Mouse (Mus musculus): ENCODE measurements at regions not wholly inside any gene's neighbourhood (a gene's known extent, or its start where the extent isn't known, plus 50 kb on each side); places are given as distances from the start of the nearest gene placed in this dataset.

GRCm38 (mm10) chr16:76529613-76530012 lies 156.0 kb upstream of the Nrip1 start:
- in situ Hi-C loops (cut with MboI; ENCODE audit: low sequenced_read_pairs in 2 of 2, unreplicated experiment in 2 of 2) = no loop called here
- no peak overlapping the region for H3K27ac ChIP-seq (ENCODE audit: insufficient read depth, low read depth, low read length, poor library complexity, severe bottlenecking)
- TF ChIP-seq CHD2 (IDR thresholded peaks at IDR 0.05; ENCODE audit: low read depth, low read length) (no peak), MAFK (IDR thresholded peaks at IDR 0.05; ENCODE audit: insufficient read depth, low read depth, low read length) (no peak), ZNF384 (IDR thresholded peaks at IDR 0.05; ENCODE audit: low read depth, low read length) (no peak), ZC3H11A (IDR thresholded peaks at IDR 0.05; ENCODE audit: borderline replicate concordance, low read depth, low read length) (no peak), HCFC1 (IDR thresholded peaks at IDR 0.05; ENCODE audit: borderline replicate concordance, insufficient read depth, low read length) (no peak)
- no peak overlapping the region for H3K9ac ChIP-seq (ENCODE audit: insufficient read depth, low read depth, low read length, poor library complexity, severe bottlenecking)
- no peaks in the 10 kb centered on the region for H3K4me1 ChIP-seq (ENCODE audit: control insufficient read depth in 2 of 2, insufficient read depth in 2 of 2, low read length in 2 of 2, poor library complexity in 1 of 2)
- H3K36me3 ChIP-seq (ENCODE audit: control insufficient read depth, insufficient read depth, low read length, poor library complexity, severe bottlenecking) = no peaks in the 10 kb centered on the region
- peaks cover 6% of the 10 kb centered on the region; the same call in 1 of the 2 replicates for H3K9me3 ChIP-seq (ENCODE audit: control insufficient read depth, insufficient read depth, low read depth, low read length)
- DNase-seq (ENCODE audit: low read depth, low spot score) = no peak
- H3K4me3 ChIP-seq (ENCODE audit: insufficient read depth in 1 of 2, low read depth in 1 of 2, low read length in 2 of 2, poor library complexity in 1 of 2, severe bottlenecking in 1 of 2) = no peak overlapping the region

- Histone ChIP-seq H3K27ac (ENCODE audit: insufficient read depth, low read depth, low read length, poor library complexity, severe bottlenecking) (no peak overlapping the region), H3K36me3 (ENCODE audit: control insufficient read depth, insufficient read depth, low read length, poor library complexity, severe bottlenecking) (no peaks in the 10 kb centered on the region), H3K4me3 (ENCODE audit: insufficient read depth in 1 of 2, low read depth in 1 of 2, low read length in 2 of 2, poor library complexity in 1 of 2, severe bottlenecking in 1 of 2) (no peak overlapping the region), H3K9ac (ENCODE audit: insufficient read depth, low read depth, low read length, poor library complexity, severe bottlenecking) (no peak overlapping the region), H3K4me1 (ENCODE audit: control insufficient read depth in 2 of 2, insufficient read depth in 2 of 2, low read length in 2 of 2, poor library complexity in 1 of 2) (no peaks in the 10 kb centered on the region), H3K9me3 (ENCODE audit: control insufficient read depth, insufficient read depth, low read depth, low read length) (peaks cover 6% of the 10 kb centered on the region; the same call in 1 of the 2 replicates)
- no peak for TF ChIP-seq HCFC1 (IDR thresholded peaks at IDR 0.05; ENCODE audit: borderline replicate concordance, insufficient read depth, low read length)
- no peak for TF ChIP-seq MAFK (IDR thresholded peaks at IDR 0.05; ENCODE audit: insufficient read depth, low read depth, low read length)
- no peak for TF ChIP-seq ZNF384 (IDR thresholded peaks at IDR 0.05; ENCODE audit: low read depth, low read length)
- TF ChIP-seq CHD2 (IDR thresholded peaks at IDR 0.05; ENCODE audit: low read depth, low read length) = no peak
- TF ChIP-seq ZC3H11A (IDR thresholded peaks at IDR 0.05; ENCODE audit: borderline replicate concordance, low read depth, low read length) = no peak
- in situ Hi-C loops (cut with MboI; ENCODE audit: low sequenced_read_pairs in 2 of 2, unreplicated experiment in 2 of 2) = no loop called here
- DNase-seq (ENCODE audit: low read depth, low spot score) = no peak
Observed at GRCm38 (mm10) chr16:76527106-76527949, 153.7 kb upstream of the Nrip1 start.

GRCm38 (mm10) chr16:76525563-76525962 lies 151.9 kb upstream of the Nrip1 start:
- Histone ChIP-seq H3K27ac (ENCODE audit: insufficient read depth, low read depth, low read length, poor library complexity, severe bottlenecking) (no peak overlapping the region), H3K4me3 (ENCODE audit: insufficient read depth in 1 of 2, low read depth in 1 of 2, low read length in 2 of 2, poor library complexity in 1 of 2, severe bottlenecking in 1 of 2) (no peak overlapping the region), H3K9ac (ENCODE audit: insufficient read depth, low read depth, low read length, poor library complexity, severe bottlenecking) (no peak overlapping the region), H3K36me3 (ENCODE audit: control insufficient read depth, insufficient read depth, low read length, poor library complexity, severe bottlenecking) (no peaks in the 10 kb centered on the region), H3K9me3 (ENCODE audit: control insufficient read depth, insufficient read depth, low read depth, low read length) (peaks cover 6% of the 10 kb centered on the region; the same call in 1 of the 2 replicates), H3K4me1 (ENCODE audit: control insufficient read depth in 2 of 2, insufficient read depth in 2 of 2, low read length in 2 of 2, poor library complexity in 1 of 2) (no peaks in the 10 kb centered on the region)
- in situ Hi-C loops (cut with MboI; ENCODE audit: low sequenced_read_pairs in 2 of 2, unreplicated experiment in 2 of 2) = no loop called here
- TF ChIP-seq HCFC1 (IDR thresholded peaks at IDR 0.05; ENCODE audit: borderline replicate concordance, insufficient read depth, low read length) = no peak
- no peak for TF ChIP-seq ZC3H11A (IDR thresholded peaks at IDR 0.05; ENCODE audit: borderline replicate concordance, low read depth, low read length)
- TF ChIP-seq ZNF384 (IDR thresholded peaks at IDR 0.05; ENCODE audit: low read depth, low read length) = no peak
- no peak for TF ChIP-seq CHD2 (IDR thresholded peaks at IDR 0.05; ENCODE audit: low read depth, low read length)
- no peak for TF ChIP-seq MAFK (IDR thresholded peaks at IDR 0.05; ENCODE audit: insufficient read depth, low read depth, low read length)
- no peak for DNase-seq (ENCODE audit: low read depth, low spot score)

- Histone ChIP-seq H3K4me1 (ENCODE audit: control insufficient read depth in 2 of 2, insufficient read depth in 2 of 2, low read length in 2 of 2, poor library complexity in 1 of 2) (no peaks in the 10 kb centered on the region), H3K4me3 (ENCODE audit: insufficient read depth in 1 of 2, low read depth in 1 of 2, low read length in 2 of 2, poor library complexity in 1 of 2, severe bottlenecking in 1 of 2) (no peak overlapping the region), H3K9me3 (ENCODE audit: control insufficient read depth, insufficient read depth, low read depth, low read length) (peaks cover 4% of the 10 kb centered on the region; the same call in 1 of the 2 replicates), H3K9ac (ENCODE audit: insufficient read depth, low read depth, low read length, poor library complexity, severe bottlenecking) (no peak overlapping the region), H3K27ac (ENCODE audit: insufficient read depth, low read depth, low read length, poor library complexity, severe bottlenecking) (no peak overlapping the region), H3K36me3 (ENCODE audit: control insufficient read depth, insufficient read depth, low read length, poor library complexity, severe bottlenecking) (no peaks in the 10 kb centered on the region)
- TF ChIP-seq CHD2 (IDR thresholded peaks at IDR 0.05; ENCODE audit: low read depth, low read length) (no peak), MAFK (IDR thresholded peaks at IDR 0.05; ENCODE audit: insufficient read depth, low read depth, low read length) (no peak), ZC3H11A (IDR thresholded peaks at IDR 0.05; ENCODE audit: borderline replicate concordance, low read depth, low read length) (no peak), ZNF384 (IDR thresholded peaks at IDR 0.05; ENCODE audit: low read depth, low read length) (no peak), HCFC1 (IDR thresholded peaks at IDR 0.05; ENCODE audit: borderline replicate concordance, insufficient read depth, low read length) (no peak)
- in situ Hi-C loops (cut with MboI; ENCODE audit: low sequenced_read_pairs in 2 of 2, unreplicated experiment in 2 of 2) = no loop called here
- DNase-seq (ENCODE audit: low read depth, low spot score) = no peak
Observed at GRCm38 (mm10) chr16:76524921-76525320, 151.3 kb upstream of the Nrip1 start.

All from ES-E14 (cell line).